Mouse (Mus musculus) common myeloid progenitor, adult 5-6 weeks (primary cell): ENCODE measurements at regions not wholly inside any gene's neighbourhood (a gene's known extent, or its start where the extent isn't known, plus 50 kb on each side); places are given as distances from the start of the nearest gene placed in this dataset.
A peak's percentile ranks its signal among the peaks of the same experiment; 100 is the strongest.

Source experiments
- ATAC-seq: replicated peaks from 2 replicates; pipeline ENCODE4 v1.8.0; 2016; ENCODE audit warnings: low read depth, mild to moderate bottlenecking, moderate TSS enrichment, inconsistent platforms; ENCODE audit not compliant: poor library complexity, severe bottlenecking

GRCm38 (mm10) chr15:93824729-93825694, 229.3 kb upstream of the Prickle1 start:
- ATAC-seq: 0 out of 2 replicates have a peak, but pooled peaks have one; percentile 18

DNA sequence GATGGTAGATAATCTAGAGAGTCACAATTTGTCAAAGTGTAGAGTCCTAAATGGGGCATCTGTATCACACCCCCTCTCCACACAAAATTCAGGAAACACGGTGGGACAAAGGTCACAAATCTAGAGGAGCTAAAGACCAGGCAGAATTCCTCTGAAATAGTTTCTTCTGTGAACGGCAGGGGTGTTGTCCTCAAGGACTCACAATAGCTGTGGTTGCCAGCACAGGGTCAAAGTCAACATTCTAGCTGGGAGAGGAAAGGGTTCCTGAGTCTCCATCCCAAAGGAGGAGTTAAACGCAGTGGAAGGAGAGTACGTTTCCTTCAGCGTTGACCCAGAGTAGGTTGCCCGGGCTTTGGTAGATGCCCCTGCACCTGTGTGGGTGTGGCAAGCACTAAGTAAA, 225.5 kb upstream of the Prickle1 start:
- no peak for ATAC-seq

- ATAC-seq: no peak
These were observed 216.3 kb upstream of the Prickle1 start for GRCm38 (mm10) chr15:93812011-93812410.

DNA sequence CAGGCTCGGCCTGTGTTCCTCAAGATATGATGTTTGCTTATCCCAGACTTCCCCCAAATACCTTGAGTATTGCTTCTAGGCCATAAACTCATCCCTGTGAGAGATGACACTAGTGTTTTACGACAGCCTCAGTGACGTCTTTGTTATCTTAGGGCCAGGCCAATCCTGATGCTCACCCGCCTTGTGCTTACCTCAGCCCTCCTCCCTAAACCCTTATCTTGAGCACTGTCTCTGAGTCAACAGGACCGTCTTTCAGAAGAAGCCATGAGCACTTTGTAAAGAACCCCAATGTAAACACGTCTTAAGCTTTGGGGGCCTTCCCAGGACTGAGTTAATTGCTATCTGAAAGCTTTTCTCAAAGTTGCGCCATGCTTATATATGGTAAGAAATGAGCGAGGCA, 212.3 kb upstream of the Prickle1 start:
- ATAC-seq: no peak

DNA sequence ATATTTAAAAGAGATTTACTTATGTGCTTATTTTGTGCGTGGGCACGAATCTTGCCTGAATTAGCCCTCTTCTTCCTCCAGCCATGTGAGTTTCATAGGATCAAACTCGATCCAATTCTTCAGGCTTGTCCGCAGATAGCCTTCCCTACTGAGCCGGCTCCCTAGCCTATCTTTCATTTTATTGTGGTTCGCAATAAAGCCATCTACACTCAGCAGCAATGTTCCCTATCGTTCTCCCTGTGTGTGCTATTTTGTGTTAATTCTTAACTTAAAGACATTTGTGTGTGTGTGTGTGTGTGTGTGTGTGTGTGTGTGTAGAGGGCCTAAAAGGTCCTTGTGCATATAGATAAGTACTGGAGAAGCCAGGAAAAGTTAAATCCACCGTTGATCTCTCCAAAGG, 211.8 kb upstream of the Prickle1 start:
- ATAC-seq: no peak

- ATAC-seq: no peak
These were observed 209.0 kb upstream of the Prickle1 start for GRCm38 (mm10) chr15:93804703-93805102.

DNA sequence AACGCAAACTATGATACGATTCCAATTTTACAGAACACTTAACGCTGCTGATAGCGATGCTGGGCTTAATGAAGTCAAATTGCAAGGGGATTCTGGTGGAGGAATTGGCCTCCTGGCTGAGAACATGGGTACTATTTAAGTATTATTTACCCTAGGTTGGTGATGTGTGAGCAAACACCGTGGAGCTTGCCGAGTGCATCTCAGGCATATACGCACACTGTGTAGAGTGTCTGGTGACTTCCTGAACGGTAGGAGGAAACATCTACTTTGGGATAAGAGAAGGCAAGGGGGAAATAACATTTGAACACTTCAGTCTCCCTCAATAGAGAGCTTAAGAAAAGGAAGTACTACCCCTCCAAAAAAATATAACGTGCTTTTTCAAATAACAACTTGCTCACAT, 194.8 kb upstream of the Prickle1 start:
- ATAC-seq: peak; percentile 36; the same call in 1 of the 2 replicates

GRCm38 (mm10) chr15:93789762-93790161, 194.1 kb upstream of the Prickle1 start:
- ATAC-seq: no peak

DNA sequence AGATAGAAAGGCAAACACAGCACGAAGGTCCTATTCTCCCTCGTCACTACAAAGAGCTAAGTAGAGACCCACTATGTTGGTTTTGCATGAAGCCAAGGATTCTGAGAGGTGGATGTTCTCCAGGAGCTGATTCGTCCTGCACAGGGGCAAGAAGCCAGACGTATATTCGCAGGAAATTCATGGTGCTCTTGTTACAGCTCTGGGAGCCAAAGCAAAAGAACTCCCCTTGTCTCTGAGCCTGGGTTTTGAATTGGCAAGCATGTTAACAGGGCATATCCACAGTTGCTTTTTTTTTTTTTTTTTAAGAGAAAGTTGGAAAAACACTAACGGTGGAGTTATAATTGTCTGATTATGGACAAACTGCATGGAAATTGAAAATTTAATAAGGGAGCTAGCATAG, 191.7 kb upstream of the Prickle1 start:
- no peak for ATAC-seq

GRCm38 (mm10) chr15:93785846-93786412, 190.2 kb upstream of the Prickle1 start:
- ATAC-seq: no peak

- ATAC-seq: no peak
These were observed 188.0 kb upstream of the Prickle1 start for GRCm38 (mm10) chr15:93783736-93784135.

DNA sequence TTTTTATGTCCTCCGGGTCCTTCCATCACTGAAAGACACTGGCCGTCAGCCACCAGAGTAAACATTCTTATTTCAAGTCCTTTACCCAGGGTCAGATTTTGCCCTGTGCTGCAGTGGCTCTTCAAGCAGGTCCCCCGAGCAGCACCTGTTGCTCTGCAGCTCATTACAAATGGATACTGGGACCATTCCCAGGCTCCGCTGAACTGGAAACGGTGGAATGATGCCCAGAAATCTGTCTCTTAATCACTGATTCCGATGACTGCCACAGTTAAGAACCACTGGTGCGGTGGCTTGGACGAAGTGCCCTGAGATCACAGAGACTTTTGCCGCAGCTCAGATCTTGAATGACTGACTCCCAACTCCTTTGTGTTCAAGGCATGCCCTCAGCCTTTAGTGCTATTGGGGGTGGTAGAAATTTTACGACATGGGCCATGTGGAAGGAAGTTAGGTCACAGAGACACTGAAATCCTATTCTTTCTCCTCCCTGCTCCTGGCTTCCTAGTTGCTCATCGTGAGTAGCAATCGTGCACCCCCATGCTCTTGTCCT, 179.6 kb upstream of the Prickle1 start:
- no peak for ATAC-seq

- no peak for ATAC-seq
These were observed 178.6 kb upstream of the Prickle1 start for GRCm38 (mm10) chr15:93774340-93774739.

- no peak for ATAC-seq
These were observed 171.3 kb upstream of the Prickle1 start for GRCm38 (mm10) chr15:93766981-93767380.

- no peak for ATAC-seq
These were observed 167.4 kb upstream of the Prickle1 start for GRCm38 (mm10) chr15:93763047-93763446.

DNA sequence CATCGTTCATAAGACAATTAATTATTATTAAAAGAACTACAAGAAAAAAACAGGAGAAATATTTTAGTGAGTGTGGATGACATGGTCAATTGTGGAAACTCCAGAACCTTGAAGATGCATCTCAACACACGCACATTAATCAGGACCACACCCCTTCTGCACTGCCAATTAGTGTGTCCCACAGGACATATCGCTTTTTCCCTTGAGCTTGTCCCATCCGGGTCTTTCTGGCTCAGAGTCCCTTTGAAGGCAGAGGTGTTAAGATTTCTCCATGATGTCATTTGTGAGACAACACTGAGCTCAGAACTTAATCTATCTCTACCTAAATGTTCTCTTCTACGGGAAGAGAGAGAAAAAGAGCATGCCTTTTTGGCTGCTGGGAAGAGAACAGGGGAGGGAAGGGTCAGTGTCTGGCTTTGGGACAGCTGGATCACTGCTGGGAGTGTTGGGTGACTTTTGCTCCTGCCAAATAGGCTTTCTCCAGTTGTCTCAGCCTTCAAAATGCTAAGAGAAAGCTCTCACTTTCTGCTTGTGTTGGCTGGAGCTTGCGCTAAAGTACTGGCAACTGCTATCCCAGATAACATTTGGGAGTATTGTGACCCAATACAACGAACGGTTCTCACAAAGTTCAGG, 162.6 kb upstream of the Prickle1 start:
- ATAC-seq: no peak

DNA sequence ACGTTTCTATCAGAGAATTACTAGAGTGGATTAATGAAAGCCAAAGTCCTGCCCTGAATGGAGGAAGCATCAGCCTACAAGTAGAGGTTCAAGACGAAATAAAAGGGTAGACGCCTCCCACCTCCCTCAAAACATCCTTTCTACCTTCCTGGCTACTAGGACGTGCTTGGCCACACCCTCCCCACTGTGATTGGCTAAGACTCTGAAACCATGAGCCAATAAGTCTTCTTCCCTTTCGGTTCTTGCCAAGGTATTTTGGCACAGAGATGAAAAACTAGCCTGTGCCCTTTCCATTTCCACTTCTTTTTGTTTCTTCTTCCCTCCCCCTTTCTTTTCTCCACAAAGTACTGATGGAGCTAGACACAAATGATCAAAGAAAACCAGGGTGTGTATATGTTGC, 160.3 kb upstream of the Prickle1 start:
- ATAC-seq: no peak

GRCm38 (mm10) chr15:93751817-93752216, 156.1 kb upstream of the Prickle1 start:
- ATAC-seq: no peak

GRCm38 (mm10) chr15:93750953-93751352, 155.3 kb upstream of the Prickle1 start:
- ATAC-seq: peak; percentile 100

DNA sequence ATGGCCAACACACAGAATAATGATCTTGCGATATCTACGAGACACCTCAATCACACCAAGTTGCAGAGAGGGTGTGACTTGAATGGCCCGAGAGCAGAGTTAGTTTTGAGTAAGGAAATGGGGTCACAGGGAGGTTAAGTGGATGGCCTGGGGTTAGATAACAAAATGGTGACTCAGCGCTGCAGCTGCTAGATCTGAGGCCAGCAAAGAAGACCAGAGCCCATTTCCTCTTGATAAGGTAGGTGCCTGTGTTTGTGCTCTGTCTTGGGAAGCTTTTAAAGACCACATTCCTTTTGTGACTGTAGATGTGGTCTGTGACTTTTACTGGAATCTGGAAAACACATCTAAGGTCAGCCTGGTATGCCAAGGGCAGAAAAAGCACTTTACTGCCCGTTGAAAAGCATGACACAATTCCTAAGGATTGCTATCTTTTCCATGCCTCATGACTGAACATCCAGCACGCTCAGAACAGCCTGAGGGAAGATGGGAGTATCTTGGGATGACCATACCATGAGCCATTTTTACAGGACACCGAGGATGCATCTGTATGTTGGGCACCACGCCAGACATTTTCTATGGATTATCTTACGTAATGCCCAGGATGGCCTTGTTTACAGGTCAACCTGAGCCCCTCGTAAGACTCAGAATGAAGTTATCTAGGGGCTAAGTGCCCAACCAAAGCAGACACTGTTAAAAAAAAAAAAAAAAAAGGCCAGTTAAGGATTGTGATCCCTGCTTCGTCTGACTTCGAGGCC, 148.7 kb upstream of the Prickle1 start:
- ATAC-seq: peak; percentile 97
